Mouse (Mus musculus) spleen, postnatal 4 days (tissue): ENCODE measurements around the gene Cish.

Source experiments
- DNase-seq, 2 experiments: peaks; one replicate each; pipeline ENCODE4 v3.0.0; 2022; ENCODE audit warnings: low spot score in 2 of 2

Gene Cish

GRCm38 (mm10) chr9:107296016-107296040 lies at the start of gene Cish:
Gene Cish, plus strand, starts transcription at chr9:107296026.
- DNase-seq: no peak

GRCm38 (mm10) chr9:107246170-107246569 lies 49.7 kb upstream of the Cish start:
- peak; percentile 14 to 60 for DNase-seq

- DNase-seq: no peak
Measured at GRCm38 (mm10) chr9:107249154-107249553, 46.7 kb upstream of the Cish start.

GRCm38 (mm10) chr9:107250416-107251337 lies 45.1 kb upstream of the Cish start:
- DNase-seq: no peak

GRCm38 (mm10) chr9:107252164-107252563 lies 43.7 kb upstream of the Cish start:
- DNase-seq: no peak

GRCm38 (mm10) chr9:107254476-107254875 lies 41.4 kb upstream of the Cish start:
- DNase-seq: no peak

- DNase-seq: no peak
Measured at GRCm38 (mm10) chr9:107254925-107255324, 40.9 kb upstream of the Cish start.

- DNase-seq: no peak
Measured at GRCm38 (mm10) chr9:107255596-107255995, 40.2 kb upstream of the Cish start.

GRCm38 (mm10) chr9:107259571-107259970 lies 36.3 kb upstream of the Cish start:
- no peak for DNase-seq

GRCm38 (mm10) chr9:107260429-107260828 lies 35.4 kb upstream of the Cish start:
- no peak for DNase-seq

GRCm38 (mm10) chr9:107260836-107261235 lies 35.0 kb upstream of the Cish start:
- no peak for DNase-seq

GRCm38 (mm10) chr9:107261792-107262191 lies 34.0 kb upstream of the Cish start:
- no peak for DNase-seq

GRCm38 (mm10) chr9:107262375-107262774 lies 33.5 kb upstream of the Cish start:
- DNase-seq: no peak

- DNase-seq: no peak
Measured at GRCm38 (mm10) chr9:107263912-107264311, 31.9 kb upstream of the Cish start.

GRCm38 (mm10) chr9:107264731-107265130 lies 31.1 kb upstream of the Cish start:
- DNase-seq: no peak

GRCm38 (mm10) chr9:107267028-107267427 lies 28.8 kb upstream of the Cish start:
- DNase-seq: no peak

- DNase-seq: no peak
Measured at GRCm38 (mm10) chr9:107267721-107268402, 28.0 kb upstream of the Cish start.

GRCm38 (mm10) chr9:107269772-107270171 lies 26.1 kb upstream of the Cish start:
- no peak for DNase-seq

- DNase-seq: no peak
Measured at GRCm38 (mm10) chr9:107271177-107271938, 24.5 kb upstream of the Cish start.

GRCm38 (mm10) chr9:107272284-107272683 lies 23.5 kb upstream of the Cish start:
- DNase-seq: no peak

GRCm38 (mm10) chr9:107273184-107273583 lies 22.6 kb upstream of the Cish start:
- DNase-seq: no peak

- no peak for DNase-seq
Measured at GRCm38 (mm10) chr9:107274751-107275150, 21.1 kb upstream of the Cish start.

- DNase-seq: no peak
Measured at GRCm38 (mm10) chr9:107275710-107276109, 20.1 kb upstream of the Cish start.
